Mouse (Mus musculus): ENCODE data around the gene Prl5a1. TPM values are rescaled to one million over a fixed set of nuclear protein-coding genes. Genes with fewer than 3 reads are reported as not detected.

Prl5a1 gene
- not detected in 2 replicates for polyA plus RNA-seq (2012; rRNA removed)

DNA sequence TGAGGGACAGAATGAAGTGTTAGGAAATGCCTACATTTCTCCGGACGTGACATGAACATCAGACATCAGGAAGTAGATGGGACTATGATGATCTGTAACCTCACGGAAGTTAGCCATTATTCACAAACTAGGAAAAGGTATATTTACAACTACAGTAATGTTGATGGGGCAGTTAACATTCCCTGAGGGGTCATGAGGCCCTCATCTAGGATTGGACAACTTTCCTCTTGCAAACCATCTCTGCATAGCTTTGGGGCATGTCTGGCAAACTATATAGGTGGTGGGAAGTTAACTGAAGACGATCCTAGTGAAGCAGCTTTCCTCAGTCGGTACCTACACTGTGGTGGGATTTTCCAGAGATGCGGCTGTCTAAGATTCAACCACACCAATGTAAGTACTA lies at the start of gene Prl5a1:
Prl5a1 (plus strand) TSS at position 301 of the 400 bp plus-strand sequence.
- WGBS = 90% methylated on average over 6 of the region's 6 CpGs
- DNase-seq (ENCODE audit: low read depth, low spot score) = no peak

- no peak for DNase-seq (ENCODE audit: low read depth, low spot score)
These were observed 46.1 kb upstream of the Prl5a1 start for GRCm38 (mm10) chr13:28096161-28096560.

DNA sequence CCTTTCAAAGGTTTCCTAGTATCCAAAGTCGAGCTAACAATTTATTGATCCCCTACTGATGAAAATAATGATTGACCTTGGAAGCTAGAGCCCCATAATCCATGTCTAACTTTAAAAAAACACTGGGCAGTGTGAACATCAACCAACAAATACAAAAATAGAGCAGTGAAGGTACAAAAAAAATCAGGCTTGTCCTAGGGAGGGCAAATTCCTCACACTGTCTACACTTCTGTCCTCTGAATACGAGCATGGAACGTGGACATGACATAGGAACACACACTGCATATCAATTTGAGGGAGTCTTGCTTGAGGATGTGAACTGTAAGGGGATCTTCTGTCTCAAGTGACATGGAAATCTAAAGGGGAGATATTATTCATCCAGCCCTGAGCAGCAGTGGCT lies 33.7 kb upstream of the Prl5a1 start:
- 86% methylated on average over 3 of the region's 3 CpGs for WGBS
- DNase-seq (ENCODE audit: low read depth, low spot score) = no peak

- no peak for DNase-seq (ENCODE audit: low read depth, low spot score)
- WGBS = 44% methylated on average over 2 of the region's 2 CpGs
These were observed 9.5 kb upstream of the Prl5a1 start for GRCm38 (mm10) chr13:28132781-28133180.

- DNase-seq (ENCODE audit: low read depth, low spot score) = no peak
These were observed 6.5 kb upstream of the Prl5a1 start for GRCm38 (mm10) chr13:28135790-28136189.

Other genes with a start within 250 kb of the Prl5a1 start
- gene Prl4a1, start 126.3 kb upstream of the Prl5a1 start, polyA plus RNA-seq (2012; rRNA removed) = not detected in 2 replicates
- gene Gm11361, start 115.0 kb downstream of the Prl5a1 start, polyA plus RNA-seq (2012; rRNA removed) = 2.4 and 3.8 TPM in 2 replicates